Mouse (Mus musculus): ENCODE measurements around the gene Dyrk1a.

Dyrk1a gene

DNA sequence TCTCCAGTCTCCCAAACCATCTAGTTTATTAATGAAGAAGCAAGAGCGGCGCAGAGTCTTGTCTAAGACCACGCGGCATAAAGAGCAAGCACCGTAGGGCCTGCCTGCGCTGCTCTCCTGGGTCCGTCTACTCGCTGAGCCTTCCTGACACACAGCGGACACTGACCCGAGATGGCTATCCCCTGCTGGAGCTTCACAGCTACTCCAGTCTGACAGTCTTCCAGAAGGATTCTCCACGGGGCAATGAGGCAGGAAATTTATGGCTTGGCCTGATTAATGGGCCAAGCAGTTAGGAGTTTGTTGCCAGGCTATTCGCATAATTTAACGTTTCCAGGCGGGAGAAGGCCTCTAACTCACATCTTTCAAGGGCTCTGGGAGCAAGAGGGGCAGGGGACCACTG, 144.7 kb downstream of the Dyrk1a start:
- DNase-seq (ENCODE audit: low spot score in 2 of 2), result no peak

DNA sequence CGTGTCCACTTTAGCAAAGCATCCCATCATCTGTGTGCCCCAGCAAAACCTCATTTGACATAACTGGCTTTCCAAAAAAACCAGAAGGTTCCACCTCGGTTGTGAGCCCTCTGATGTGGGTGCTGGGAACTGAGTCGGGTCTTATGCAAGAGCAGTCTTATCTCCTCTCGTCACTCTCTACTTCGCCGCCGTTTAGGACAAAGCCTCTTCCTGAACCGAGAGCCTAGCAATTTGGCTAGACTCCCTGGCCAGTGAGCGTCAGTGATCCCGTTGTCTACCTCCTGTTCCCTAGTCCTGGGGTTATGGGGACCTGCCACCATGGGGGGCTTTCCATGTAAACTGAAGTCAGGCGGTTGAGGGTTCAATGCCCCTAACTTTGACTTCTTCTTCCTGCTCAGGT, 147.2 kb downstream of the Dyrk1a start:
- DNase-seq (ENCODE audit: low spot score in 2 of 2), result no peak

DNA sequence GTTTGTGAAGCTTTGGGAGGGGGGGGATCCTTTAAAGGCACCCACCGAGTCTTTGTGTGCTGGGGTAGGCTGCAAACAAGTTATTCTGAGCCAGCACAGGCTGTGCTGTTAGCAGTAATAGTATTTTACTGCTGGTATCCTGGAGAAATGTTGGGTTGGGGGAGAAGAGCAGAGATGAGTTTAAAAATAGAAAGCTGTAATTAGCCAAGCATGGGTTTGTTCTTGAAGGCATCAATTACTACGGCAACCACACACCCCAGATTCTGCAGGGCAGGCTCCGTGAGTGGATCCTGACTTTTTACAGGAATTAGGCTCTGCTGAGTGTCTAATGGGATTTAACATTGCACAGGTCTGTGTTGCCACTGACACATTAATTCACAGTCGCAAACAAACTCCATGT, 149.1 kb downstream of the Dyrk1a start:
- peak in 1 of 2 experiments; percentile 64 for DNase-seq (ENCODE audit: low spot score in 2 of 2)

DNA sequence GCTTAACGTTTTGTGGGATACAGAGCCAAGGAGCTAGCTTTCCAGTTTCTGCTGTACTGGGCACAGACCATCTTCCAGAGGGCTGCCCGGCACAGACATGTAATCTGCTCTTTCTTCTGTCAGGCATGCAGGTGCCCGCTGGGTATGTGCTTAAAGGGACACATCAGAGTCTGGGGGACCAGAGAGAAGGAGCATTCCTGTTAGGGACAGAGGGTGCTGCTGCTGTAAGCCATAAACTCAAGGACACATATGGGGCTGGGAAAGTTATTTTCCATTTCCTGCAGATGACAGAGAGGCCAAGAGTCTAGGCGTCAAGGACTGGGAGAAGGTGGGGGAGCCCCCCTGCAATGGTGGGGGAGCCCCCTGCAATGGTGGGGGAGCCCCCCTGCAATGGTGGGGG, 149.7 kb downstream of the Dyrk1a start:
- DNase-seq (ENCODE audit: low spot score in 2 of 2), result no peak

DNA sequence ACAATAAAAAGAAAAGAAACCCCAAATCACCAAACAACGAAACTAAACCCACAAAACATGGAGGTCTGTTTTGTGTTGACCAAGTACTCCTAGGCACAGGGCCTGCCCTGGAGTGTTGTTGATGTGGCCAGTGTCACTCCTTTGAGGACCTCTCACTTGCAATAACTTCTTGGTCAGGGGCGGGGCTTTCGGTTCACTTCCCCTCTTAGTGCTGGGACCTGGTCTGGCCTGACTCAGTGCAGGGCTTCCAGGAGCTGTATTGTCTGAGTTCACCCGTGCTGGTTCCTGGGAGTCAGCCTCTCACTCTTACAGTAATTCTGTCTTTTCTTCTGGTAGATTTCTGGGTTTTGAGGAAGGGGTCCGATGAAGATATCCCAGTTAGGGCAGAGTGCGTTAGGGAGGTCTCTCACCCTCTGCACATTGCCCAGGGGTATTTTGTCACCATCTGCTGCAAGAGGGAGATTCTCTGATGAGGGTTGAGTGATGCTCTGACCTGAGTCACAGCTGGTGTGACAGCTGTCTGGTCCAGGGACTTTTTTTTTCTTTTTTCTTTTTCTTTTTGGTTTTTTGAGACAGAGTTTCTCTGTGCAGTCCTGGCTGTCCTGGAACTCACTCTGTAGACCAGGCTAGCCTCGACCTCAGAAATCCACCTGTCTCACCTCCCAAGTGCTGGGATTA, 150.8 kb downstream of the Dyrk1a start:
- DNase-seq (ENCODE audit: low spot score in 2 of 2), result no peak

DNA sequence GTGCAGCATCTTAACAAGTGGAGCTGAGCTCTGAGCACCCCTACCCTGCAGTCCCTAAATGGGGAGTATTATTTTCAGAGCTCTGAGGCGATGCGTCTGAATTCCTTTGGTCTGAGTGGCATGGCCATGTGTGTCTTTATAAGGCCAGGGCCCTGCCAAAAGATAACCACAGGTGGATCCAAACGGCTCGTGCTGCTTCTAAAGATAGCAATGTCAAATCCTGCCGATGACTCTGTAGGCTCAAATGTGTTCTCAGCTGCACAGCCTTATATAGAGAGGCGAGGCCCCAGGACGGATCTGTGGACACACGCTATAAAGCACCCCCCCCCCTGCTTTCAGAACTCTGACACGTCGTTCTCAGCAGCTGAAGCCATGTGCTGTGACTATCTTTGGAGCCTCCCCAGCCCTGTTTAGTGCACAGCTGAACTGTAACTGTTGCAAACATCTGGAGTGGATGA, 151.8 kb downstream of the Dyrk1a start:
- DNase-seq (ENCODE audit: low spot score in 2 of 2), result peak in 1 of 2 experiments; percentile 51

DNA sequence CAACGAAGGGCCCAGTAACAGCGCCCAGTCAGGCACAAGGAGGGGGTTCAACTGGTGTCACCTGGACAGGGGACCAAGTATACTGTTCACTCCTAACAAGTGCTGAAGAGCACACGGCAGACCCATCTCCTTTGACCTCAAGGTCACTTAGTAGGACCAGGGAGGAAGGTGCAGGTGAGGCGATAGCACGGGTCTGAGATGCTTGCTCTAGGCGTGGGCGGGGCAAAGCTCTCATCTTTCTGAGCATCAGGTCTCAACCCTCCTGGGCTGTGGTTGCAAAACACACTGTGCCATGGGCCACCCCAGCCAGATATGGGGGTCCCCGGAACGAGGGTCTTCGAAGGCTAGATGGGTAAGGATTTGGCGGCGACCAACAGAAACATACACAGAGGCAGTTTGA, 153.1 kb downstream of the Dyrk1a start:
- DNase-seq (ENCODE audit: low spot score in 2 of 2), result peak in 1 of 2 experiments; percentile 49

DNA sequence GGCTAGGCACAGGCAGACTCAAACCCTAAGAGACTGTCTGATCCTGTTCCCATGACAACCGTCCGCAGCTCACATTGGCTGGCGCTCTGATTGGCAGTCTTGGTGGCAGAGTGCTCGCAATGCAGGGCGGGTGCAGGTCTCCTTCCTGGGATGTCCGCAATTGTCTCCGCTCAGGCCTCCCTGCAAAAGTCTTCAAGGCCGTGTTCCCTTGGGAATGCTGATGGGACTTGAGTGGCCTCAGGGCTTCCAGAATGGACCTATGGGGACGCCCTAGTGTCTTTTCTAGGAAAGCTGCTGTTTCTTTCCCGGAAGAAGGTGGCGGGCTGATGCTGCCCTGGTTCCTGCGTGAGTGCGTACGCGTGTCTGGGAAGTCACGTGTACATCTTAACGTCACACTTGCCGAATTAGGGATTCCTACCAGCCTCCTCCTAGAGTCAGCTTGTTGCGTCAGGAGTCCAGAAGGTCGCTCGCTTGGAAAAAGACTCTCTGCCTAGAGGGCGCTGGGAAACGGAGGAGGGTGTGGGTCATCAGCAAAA, 154.3 kb downstream of the Dyrk1a start:
- DNase-seq (ENCODE audit: low spot score in 2 of 2), result peak; percentile 93 to 97

DNA sequence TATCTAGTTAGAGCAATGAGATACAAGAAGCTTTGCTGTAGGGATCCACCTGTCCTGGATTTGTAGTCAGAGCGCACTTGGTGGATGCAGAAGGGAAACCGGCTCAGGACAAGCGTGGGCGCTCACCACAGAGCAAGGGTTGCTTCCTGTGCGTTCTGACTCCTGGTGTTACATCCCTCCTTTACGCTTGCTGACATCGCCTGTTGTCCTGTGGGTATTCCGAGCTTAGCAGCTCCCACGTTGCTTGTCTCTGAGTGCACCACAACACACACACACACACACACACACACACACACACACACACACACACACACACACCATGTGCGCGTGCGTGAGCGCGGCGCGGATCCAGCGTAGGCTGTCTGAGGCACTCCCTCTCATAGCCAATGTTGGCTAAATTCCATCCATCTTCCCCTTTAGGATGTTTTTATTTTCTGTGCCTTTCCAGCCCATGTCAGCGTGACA, 155.0 kb downstream of the Dyrk1a start:
- DNase-seq (ENCODE audit: low spot score in 2 of 2), result peak; percentile 65 to 82

DNA sequence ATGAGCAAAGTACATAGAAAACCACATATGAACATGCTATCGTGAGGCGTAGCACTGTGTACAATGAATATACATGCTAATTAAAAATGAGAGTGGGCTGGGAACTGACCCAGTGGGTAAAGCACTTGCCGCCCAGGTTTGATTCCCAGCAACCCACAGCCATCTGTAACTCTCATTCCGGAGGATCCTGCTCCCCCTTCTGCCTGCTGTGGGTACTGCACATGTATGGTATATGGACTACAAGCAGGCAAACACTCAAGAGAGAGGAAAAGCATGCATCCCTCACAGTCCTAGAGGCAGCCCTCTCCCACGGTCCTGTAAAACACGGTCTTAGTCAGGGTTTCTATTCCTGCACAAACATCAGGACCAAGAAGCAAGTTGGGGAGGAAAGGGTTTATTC, 159.4 kb downstream of the Dyrk1a start:
- no peak for DNase-seq (ENCODE audit: low spot score in 2 of 2)

DNA sequence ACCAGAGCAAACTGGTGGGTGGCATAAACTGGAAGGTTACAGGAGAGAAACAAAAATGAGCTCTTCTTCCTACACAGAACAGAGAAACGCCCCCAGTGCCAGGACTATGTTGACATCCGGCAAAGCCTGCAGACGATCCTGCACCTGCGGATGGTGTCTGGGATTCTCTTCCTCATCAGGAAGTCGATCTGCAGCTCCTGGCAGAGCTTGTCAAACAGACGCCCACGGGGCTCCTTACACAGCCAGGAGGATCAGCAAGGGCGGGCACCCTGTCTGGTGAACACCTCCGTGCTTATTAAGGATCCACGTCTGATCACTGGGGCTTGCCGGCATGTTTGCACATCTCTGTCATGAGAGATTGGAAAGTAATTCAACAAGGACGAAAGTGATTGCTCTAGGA, 161.2 kb downstream of the Dyrk1a start:
- peak in 1 of 2 experiments; percentile 52 for DNase-seq (ENCODE audit: low spot score in 2 of 2)

DNA sequence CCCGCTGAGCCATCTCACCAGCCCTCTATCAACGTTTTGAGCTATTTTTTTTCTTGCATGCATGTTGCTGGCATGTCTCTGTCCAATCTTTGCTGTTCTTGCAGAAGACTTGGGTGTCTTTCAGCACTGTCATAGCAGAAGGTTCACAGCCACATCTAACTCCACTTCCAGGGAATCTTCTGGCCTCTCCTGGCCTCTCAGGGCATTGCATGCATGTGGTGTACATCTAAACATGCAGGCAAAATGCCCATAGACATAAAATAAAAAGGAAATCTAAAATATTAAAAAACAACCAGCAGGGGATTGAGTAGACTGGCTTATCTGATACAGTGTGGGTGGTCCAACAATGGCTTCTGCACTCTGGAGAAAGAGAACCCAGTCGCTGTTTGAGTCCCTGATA, 165.7 kb downstream of the Dyrk1a start:
- DNase-seq (ENCODE audit: low spot score in 2 of 2), result no peak

DNA sequence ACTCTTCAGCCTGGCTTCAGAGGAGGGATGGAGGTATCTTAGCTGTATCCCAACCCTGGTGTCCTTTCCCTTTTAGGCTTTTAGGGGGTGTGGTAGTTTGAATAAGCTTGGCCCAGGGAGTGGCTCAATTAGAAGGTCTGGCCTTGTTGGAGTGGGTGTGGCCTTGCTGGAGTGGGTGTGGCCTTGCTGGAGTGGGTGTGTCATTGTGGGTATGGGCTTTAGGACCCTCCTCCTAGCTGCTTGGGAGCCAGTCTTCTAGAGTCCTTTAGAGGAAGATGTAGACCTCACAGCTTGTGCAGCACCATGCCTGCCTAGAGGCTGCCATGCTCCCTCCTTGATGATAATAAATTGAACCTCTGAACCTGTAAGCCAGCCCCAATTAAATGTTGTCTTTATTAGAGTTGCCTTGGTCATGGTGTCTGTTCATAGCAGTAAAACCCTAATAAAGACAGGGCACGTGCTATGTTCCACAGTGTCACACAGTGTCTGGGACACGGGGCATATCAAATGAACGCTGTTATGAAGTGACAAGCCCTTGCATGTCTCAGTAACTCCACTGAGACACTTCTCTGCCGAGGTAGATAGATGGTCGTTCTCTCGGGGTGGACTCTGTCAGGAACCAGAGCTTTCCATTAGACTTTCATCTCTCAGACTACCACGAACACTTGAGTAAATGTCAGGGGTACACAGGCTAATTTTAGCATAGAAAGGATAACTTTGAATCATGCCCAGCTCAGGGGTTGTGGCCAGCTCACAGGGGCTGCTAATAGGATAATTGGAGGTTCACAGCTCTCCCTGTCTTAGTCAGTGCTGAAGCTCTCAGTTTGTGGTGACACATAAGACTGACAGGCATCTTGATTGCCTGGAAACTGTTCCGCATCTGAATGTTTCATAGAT, 166.9 kb downstream of the Dyrk1a start:
- DNase-seq (ENCODE audit: low spot score in 2 of 2), result no peak

DNA sequence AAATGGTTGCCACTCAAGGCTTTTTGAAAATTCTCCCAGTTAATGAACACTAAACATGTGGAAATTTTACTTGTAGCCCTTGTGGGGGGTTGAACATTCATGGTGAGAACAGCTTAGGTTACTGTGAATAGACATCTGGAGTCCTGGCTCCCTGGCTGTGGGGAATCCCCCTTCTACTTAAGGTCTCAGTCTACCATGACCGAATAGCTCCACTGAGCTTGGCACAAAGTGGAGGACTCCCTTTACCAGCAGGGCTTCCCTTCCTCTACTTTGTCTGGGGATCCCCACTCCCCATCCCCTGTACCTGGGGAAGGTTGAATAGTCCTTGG, 167.5 kb downstream of the Dyrk1a start:
- DNase-seq (ENCODE audit: low spot score in 2 of 2), result no peak

DNA sequence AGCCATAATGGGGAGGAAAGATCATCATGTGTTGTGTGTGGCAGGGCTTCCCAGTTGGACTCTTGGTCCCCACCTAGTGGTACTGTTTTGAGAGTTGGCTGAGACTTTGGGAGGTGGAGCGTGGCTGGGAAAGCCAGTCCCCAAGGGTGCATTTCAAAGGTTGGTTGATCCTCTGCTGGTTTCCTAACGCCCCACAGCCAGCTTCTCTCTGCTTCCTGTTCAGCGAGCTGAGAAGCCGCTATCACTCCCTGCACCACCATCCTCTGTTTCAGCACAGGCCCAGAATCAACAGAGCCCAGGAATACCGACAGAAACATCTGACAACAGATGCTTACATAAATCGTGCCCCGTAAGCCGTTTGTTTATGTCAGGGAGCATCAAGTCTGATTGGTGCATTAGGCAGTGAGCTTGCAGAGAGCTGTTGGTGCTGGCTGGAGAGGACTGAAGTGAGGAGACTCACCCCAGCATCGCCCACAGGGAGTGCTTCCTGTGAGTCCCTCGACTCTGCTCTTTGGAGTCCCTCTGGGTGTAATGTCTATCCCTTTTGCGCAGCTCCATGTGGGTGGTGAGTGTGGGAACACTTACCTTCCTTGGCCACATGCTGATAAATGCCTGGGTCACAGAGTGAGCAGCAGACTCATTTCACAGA, 174.2 kb downstream of the Dyrk1a start:
- no peak for DNase-seq (ENCODE audit: low spot score in 2 of 2)

DNA sequence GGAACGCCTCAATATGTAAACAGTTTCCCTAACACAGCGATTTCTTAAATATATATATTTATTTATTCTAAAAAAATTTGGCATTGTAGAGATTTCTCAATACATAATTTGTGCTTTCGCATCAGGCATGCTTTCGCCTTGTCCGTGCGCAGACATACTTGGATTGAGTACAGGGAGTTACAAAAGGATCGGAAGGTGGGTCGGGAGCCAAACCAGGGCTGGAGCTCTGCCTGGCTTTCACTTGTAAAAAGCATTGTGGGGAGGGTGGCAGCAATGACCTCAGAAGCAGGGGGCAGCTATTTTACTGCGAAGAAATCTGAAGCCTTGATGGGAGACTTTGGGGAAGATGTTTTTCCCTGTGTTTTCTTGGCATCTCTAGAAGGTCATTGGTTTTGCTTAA, 175.2 kb downstream of the Dyrk1a start:
- DNase-seq (ENCODE audit: low spot score in 2 of 2), result peak in 1 of 2 experiments; percentile 67

Data from right cerebral cortex, postnatal 10 days (tissue).